Mouse (Mus musculus): ENCODE measurements at regions not wholly inside any gene's neighbourhood (a gene's known extent, or its start where the extent isn't known, plus 50 kb on each side); places are given as distances from the start of the nearest gene placed in this dataset.

GRCm38 (mm10) chr3:144137483-144137882, 67.5 kb downstream of the Lmo4 start:
- no peaks in the 10 kb centered on the region for H3K9me3 ChIP-seq (replicated peaks; ENCODE audit: insufficient read depth, low read length)
- H3K27me3 ChIP-seq (ENCODE audit: control insufficient read depth in 1 of 2, insufficient read depth in 2 of 2, low read length in 2 of 2), result no peaks in the 10 kb centered on the region
- H3K79me2 ChIP-seq (ENCODE audit: control insufficient read depth, insufficient read depth, low read length, poor library complexity), result no peaks in the 10 kb centered on the region
- H3K36me3 ChIP-seq (ENCODE audit: control insufficient read depth in 1 of 2, insufficient read depth in 2 of 2, low read length in 2 of 2), result no peaks in the 10 kb centered on the region
- no peak overlapping the region for H3K27ac ChIP-seq (ENCODE audit: control insufficient read depth, low read depth, low read length)
- no peak overlapping the region for H3K9ac ChIP-seq (ENCODE audit: control insufficient read depth, low read depth, low read length, poor library complexity, severe bottlenecking)
- H3K4me3 ChIP-seq (ENCODE audit: control insufficient read depth in 1 of 2, insufficient read depth in 1 of 2, low read depth in 2 of 2, low read length in 2 of 2), result no peak overlapping the region
- no peak for TF ChIP-seq POLR2A (IDR thresholded peaks at IDR 0.05; ENCODE audit: control insufficient read depth in 1 of 2, insufficient read depth in 1 of 2, low read depth in 1 of 2, low read length in 2 of 2, poor library complexity in 1 of 2)
- TF ChIP-seq ELF1 (IDR thresholded peaks at IDR 0.05; ENCODE audit: low read depth, low read length), result no peak
- TF ChIP-seq TBP (IDR thresholded peaks at IDR 0.05; ENCODE audit: low read depth, low read length), result no peak
- TF ChIP-seq MAX (IDR thresholded peaks at IDR 0.05; ENCODE audit: low read length), result no peak
- TF ChIP-seq EP300 (IDR thresholded peaks at IDR 0.05; ENCODE audit: low read depth in 1 of 2, low read length in 2 of 2), result no peak
- no peak for TF ChIP-seq KAT2A (conservative IDR thresholded peaks at IDR 0.05; ENCODE audit: low read depth, low read length)
- TF ChIP-seq E2F4 (IDR thresholded peaks at IDR 0.05; ENCODE audit: borderline replicate concordance, low read depth, low read length), result no peak
- no peak for TF ChIP-seq MYB (IDR thresholded peaks at IDR 0.05; ENCODE audit: low read depth, low read length)
- TF ChIP-seq HCFC1 (IDR thresholded peaks at IDR 0.05; ENCODE audit: low read depth, low read length), result no peak
- no peak for TF ChIP-seq JUND (IDR thresholded peaks at IDR 0.05; ENCODE audit: low read depth, low read length)
- TF ChIP-seq GATA1 (IDR thresholded peaks at IDR 0.05; ENCODE audit: low read depth, low read length), result no peak
- TF ChIP-seq ETS1 (IDR thresholded peaks at IDR 0.05; ENCODE audit: low read depth, low read length), result no peak
- no peak for TF ChIP-seq BHLHE40 (IDR thresholded peaks at IDR 0.05; ENCODE audit: borderline replicate concordance, low read depth, low read length)
- no peak for TF ChIP-seq TAL1 (IDR thresholded peaks at IDR 0.05; ENCODE audit: low read length)
- no peak for DNase-seq (ENCODE audit: low read depth, low spot score)
- no peaks in the 10 kb centered on the region for H3K4me1 ChIP-seq (ENCODE audit: control insufficient read depth in 1 of 2, insufficient read depth in 2 of 2, low read length in 2 of 2)

GRCm38 (mm10) chr3:144136432-144136831, 68.6 kb downstream of the Lmo4 start:
- Histone ChIP-seq H3K9me3 (replicated peaks; ENCODE audit: insufficient read depth, low read length) (no peaks in the 10 kb centered on the region), H3K27ac (ENCODE audit: control insufficient read depth, low read depth, low read length) (no peak overlapping the region), H3K4me3 (ENCODE audit: control insufficient read depth in 1 of 2, insufficient read depth in 1 of 2, low read depth in 2 of 2, low read length in 2 of 2) (no peak overlapping the region), H3K79me2 (ENCODE audit: control insufficient read depth, insufficient read depth, low read length, poor library complexity) (no peaks in the 10 kb centered on the region), H3K9ac (ENCODE audit: control insufficient read depth, low read depth, low read length, poor library complexity, severe bottlenecking) (no peak overlapping the region), H3K27me3 (ENCODE audit: control insufficient read depth in 1 of 2, insufficient read depth in 2 of 2, low read length in 2 of 2) (no peaks in the 10 kb centered on the region), H3K36me3 (ENCODE audit: control insufficient read depth in 1 of 2, insufficient read depth in 2 of 2, low read length in 2 of 2) (no peaks in the 10 kb centered on the region), H3K4me1 (ENCODE audit: control insufficient read depth in 1 of 2, insufficient read depth in 2 of 2, low read length in 2 of 2) (no peaks in the 10 kb centered on the region)
- no peak for DNase-seq (ENCODE audit: low read depth, low spot score)
- TF ChIP-seq ZNF384 (IDR thresholded peaks at IDR 0.05; ENCODE audit: low read depth, low read length) (no peak), ETS1 (IDR thresholded peaks at IDR 0.05; ENCODE audit: low read depth, low read length) (no peak), POLR2AphosphoS2 (IDR thresholded peaks at IDR 0.05; ENCODE audit: low read length) (no peak), E2F4 (IDR thresholded peaks at IDR 0.05; ENCODE audit: borderline replicate concordance, low read depth, low read length) (no peak), UBTF (IDR thresholded peaks at IDR 0.05; ENCODE audit: borderline replicate concordance, insufficient read depth, low read depth, low read length) (no peak), MEF2A (IDR thresholded peaks at IDR 0.05; ENCODE audit: extremely low read depth, insufficient replicate concordance, low read depth, low read length, poor library complexity, severe bottlenecking) (no peak), MAZ (IDR thresholded peaks at IDR 0.05; ENCODE audit: low read depth, low read length) (no peak), MYB (IDR thresholded peaks at IDR 0.05; ENCODE audit: low read depth, low read length) (no peak)
